Mouse (Mus musculus) MEL (cell line): Measurements from ENCODE around the gene Gpsm3. TPM values are rescaled to one million over a fixed set of nuclear protein-coding genes. Genes with fewer than 3 reads are reported as not detected.

Source experiments
- DNase-seq: peaks from one replicate; pipeline ENCODE4 v3.0.0; 2011; ENCODE audit warnings: low read depth, low spot score
- H3K27ac ChIP-seq: 2 replicates; pipeline ENCODE4 v1.5.1; 2012; ENCODE audit warnings: low read depth, mild to moderate bottlenecking, control low read depth, low read length, moderate library complexity; ENCODE audit not compliant: control insufficient read depth
- H3K27me3 ChIP-seq, 2 experiments: fragments of 150-350 bp in 1 of 2; sonication (generic) in 1 of 2; 2 replicates each; pipeline ENCODE4 v1.6.1; 2012; ENCODE audit warnings: low read length in 2 of 2, mild to moderate bottlenecking in 2 of 2, improper control_type of control experiment in 1 of 2, moderate library complexity in 1 of 2; ENCODE audit not compliant: insufficient read depth in 2 of 2, control insufficient read depth in 1 of 2
- H3K36me3 ChIP-seq, 2 experiments: 2 replicates each; pipeline ENCODE4 v1.6.1; 2012 to 2014; ENCODE audit warnings: low read length in 2 of 2, improper control_type of control experiment in 1 of 2, inconsistent platforms in 1 of 2, mild to moderate bottlenecking in 1 of 2; ENCODE audit not compliant: insufficient read depth in 2 of 2, control insufficient read depth in 1 of 2
- H3K4me1 ChIP-seq, 2 experiments: fragments of 150-350 bp in 1 of 2; sonication (generic) in 1 of 2; 2 replicates each; pipeline ENCODE4 v1.6.1; 2012; ENCODE audit warnings: low read length in 2 of 2, improper control_type of control experiment in 1 of 2, mild to moderate bottlenecking in 1 of 2; ENCODE audit not compliant: insufficient read depth in 2 of 2, control insufficient read depth in 1 of 2
- H3K4me3 ChIP-seq, 2 experiments: fragments of 150-350 bp in 1 of 2; sonication (generic) in 1 of 2; 2 replicates each; pipeline ENCODE4 v1.5.1; 2012; ENCODE audit warnings: low read depth in 2 of 2, low read length in 2 of 2, mild to moderate bottlenecking in 2 of 2, moderate library complexity in 2 of 2, control low read depth in 1 of 2, improper control_type of control experiment in 1 of 2; ENCODE audit not compliant: control insufficient read depth in 1 of 2, insufficient read depth in 1 of 2
- H3K79me2 ChIP-seq: 2 replicates; pipeline ENCODE4 v1.6.1; 2012; ENCODE audit warnings: mild to moderate bottlenecking, low read length, moderate library complexity; ENCODE audit not compliant: control insufficient read depth, poor library complexity, insufficient read depth
- H3K9ac ChIP-seq: 2 replicates; pipeline ENCODE4 v1.6.1; 2012; ENCODE audit warnings: low read depth, mild to moderate bottlenecking, control low read depth, low read length, moderate library complexity; ENCODE audit not compliant: control insufficient read depth, poor library complexity, severe bottlenecking
- H3K9me3 ChIP-seq: fragments of 150-350 bp; sonication (generic); replicated peaks from 2 replicates; pipeline ENCODE4 v1.6.1; 2012; ENCODE audit warnings: mild to moderate bottlenecking, low read length, improper control_type of control experiment, moderate library complexity; ENCODE audit not compliant: insufficient read depth
- CTCF ChIP-seq, 3 experiments: IDR thresholded peaks in 2 of 3; conservative IDR thresholded peaks in 1 of 3; 2 replicates each; pipeline ENCODE4 v1.5.1; 2011 to 2012; ENCODE audit warnings: low read length in 3 of 3, low read depth in 2 of 3, mild to moderate bottlenecking in 2 of 3, improper control_type of control experiment in 1 of 3, inconsistent platforms in 1 of 3, mixed read lengths in 1 of 3, moderate library complexity in 1 of 3; ENCODE audit not compliant: control insufficient read depth in 1 of 3, insufficient read depth in 1 of 3, poor library complexity in 1 of 3, severe bottlenecking in 1 of 3
- HCFC1 ChIP-seq: IDR thresholded peaks from 2 replicates; pipeline ENCODE4 v1.6.1; 2012; ENCODE audit warnings: low read depth, mild to moderate bottlenecking, inconsistent platforms, low read length, improper control_type of control experiment, moderate library complexity
- MXI1 ChIP-seq: IDR thresholded peaks from 2 replicates; pipeline ENCODE4 v1.6.1; 2011; ENCODE audit warnings: mild to moderate bottlenecking, low read depth, low read length, improper control_type of control experiment
- POLR2AphosphoS2 ChIP-seq: IDR thresholded peaks from 2 replicates; pipeline ENCODE4 v1.6.1; 2011; ENCODE audit warnings: low read length, improper control_type of control experiment
- POLR2AphosphoS5 ChIP-seq: IDR thresholded peaks from 2 replicates; pipeline ENCODE4 v1.6.1; 2012; ENCODE audit warnings: low read depth, borderline replicate concordance, mild to moderate bottlenecking, inconsistent platforms, low read length, moderate library complexity, mixed read lengths
- RCOR1 ChIP-seq: IDR thresholded peaks from 2 replicates; pipeline ENCODE4 v1.6.1; 2012; ENCODE audit warnings: low read depth, mild to moderate bottlenecking, inconsistent platforms, low read length, improper control_type of control experiment
- TAL1 ChIP-seq: IDR thresholded peaks from 2 replicates; pipeline ENCODE4 v1.6.1; 2012; ENCODE audit warnings: mild to moderate bottlenecking, inconsistent platforms, low read length, moderate library complexity, mixed read lengths
- TCF12 ChIP-seq: IDR thresholded peaks from 2 replicates; pipeline ENCODE4 v1.6.1; 2014; ENCODE audit warnings: low read depth, mild to moderate bottlenecking, inconsistent platforms, low read length, improper control_type of control experiment, moderate library complexity
- USF2 ChIP-seq, 2 experiments: IDR thresholded peaks; 2 replicates each; pipeline ENCODE4 v1.6.1; 2011 to 2012; ENCODE audit warnings: improper control_type of control experiment in 2 of 2, low read length in 2 of 2, borderline replicate concordance in 1 of 2, inconsistent platforms in 1 of 2, low read depth in 1 of 2, mild to moderate bottlenecking in 1 of 2; ENCODE audit not compliant: insufficient read depth in 1 of 2
- polyA plus RNA-seq, 2 experiments: library from polyadenylated mRNA; stranded (reverse) in 1 of 2; unstranded in 1 of 2; fragments of >175 nt in 1 of 2; fragments of >200 nt in 1 of 2; gene quantifications; 2 replicates each; pipeline versions ENCODE4 v1.2.1 to v1.2.4; 2012; ENCODE audit warnings: low replicate concordance in 2 of 2, low read depth in 1 of 2; ENCODE audit not compliant: insufficient read length in 2 of 2, insufficient read depth in 1 of 2, missing spikeins in 1 of 2
- total RNA-seq: library from RNA; depleted of rRNA; stranded (reverse); fragments of 300-350 nt; gene quantifications from 2 replicates; pipeline ENCODE4 v1.2.3, GENCODE M21; 2012

Gene Gpsm3
- total and polyA plus RNA-seq, 3 experiments = 10.6 to 37.8 TPM; not detected in 1

DNA sequence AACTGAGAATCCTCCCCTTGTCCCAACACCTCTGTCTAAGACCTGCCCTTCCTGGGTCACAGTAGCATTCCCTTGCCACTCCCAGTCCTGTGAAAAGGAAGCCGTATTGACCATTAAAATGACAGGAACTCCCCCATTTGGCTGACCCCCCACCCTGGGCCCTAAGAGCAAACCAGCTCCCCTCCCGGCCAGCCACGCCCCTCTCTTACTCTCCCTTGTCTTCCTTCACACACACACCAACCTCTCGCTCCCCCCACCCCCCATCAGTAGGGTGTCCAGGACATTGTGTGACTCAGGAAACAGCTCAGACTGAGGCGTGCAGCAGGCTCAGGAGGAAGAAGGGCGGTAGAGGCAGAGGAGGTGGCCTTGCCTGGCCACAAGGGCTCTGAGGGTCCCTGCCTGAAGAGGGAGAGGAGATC, 25.6 kb upstream of the Gpsm3 start, which contains the start of gene Notch4:
TSS of gene Notch4 (plus strand) at position 266 of the 419 bp plus-strand sequence.
- peaks cover 0 to 10% of the 10 kb centered on the region in 2 experiments; a peak in 2 of 4 replicates for H3K36me3 ChIP-seq
- peaks cover 7 to 18% of the 10 kb centered on the region in 2 experiments for H3K4me1 ChIP-seq
- H3K79me2 ChIP-seq = no peaks in the 10 kb centered on the region
- no peak within 1 kb of the TSS for H3K27ac ChIP-seq
- no peak for TF ChIP-seq POLR2AphosphoS2
- no peak for TF ChIP-seq TCF12
- no peak for TF ChIP-seq TAL1
- TF ChIP-seq MXI1 = no peak
- TF ChIP-seq POLR2AphosphoS5 = no peak
- H3K4me3 ChIP-seq = no peak within 1 kb of the TSS
- no peaks in the 10 kb centered on the region for H3K9me3 ChIP-seq
- H3K27me3 ChIP-seq = peaks cover 0 to 4% of the 10 kb centered on the region in 2 experiments; a peak in 2 of 4 replicates
- no peak for DNase-seq
- no peak within 1 kb of the TSS for H3K9ac ChIP-seq

GRCm38 (mm10) chr17:34564796-34565195, 24.8 kb upstream of the Gpsm3 start:
- TF ChIP-seq POLR2AphosphoS5 (no peak), HCFC1 (no peak)
- H3K4me1 ChIP-seq = peaks cover 4 to 14% of the 10 kb centered on the region in 2 experiments
- H3K27me3 ChIP-seq = peaks cover 0 to 4% of the 10 kb centered on the region in 2 experiments; a peak in 2 of 4 replicates
- no peak overlapping the region for H3K4me3 ChIP-seq
- H3K79me2 ChIP-seq = no peaks in the 10 kb centered on the region
- no peak overlapping the region for H3K9ac ChIP-seq
- no peak overlapping the region for H3K27ac ChIP-seq
- no peaks in the 10 kb centered on the region for H3K9me3 ChIP-seq
- no peak for DNase-seq
- peaks cover 0 to 8% of the 10 kb centered on the region in 2 experiments; a peak in 2 of 4 replicates for H3K36me3 ChIP-seq

DNA sequence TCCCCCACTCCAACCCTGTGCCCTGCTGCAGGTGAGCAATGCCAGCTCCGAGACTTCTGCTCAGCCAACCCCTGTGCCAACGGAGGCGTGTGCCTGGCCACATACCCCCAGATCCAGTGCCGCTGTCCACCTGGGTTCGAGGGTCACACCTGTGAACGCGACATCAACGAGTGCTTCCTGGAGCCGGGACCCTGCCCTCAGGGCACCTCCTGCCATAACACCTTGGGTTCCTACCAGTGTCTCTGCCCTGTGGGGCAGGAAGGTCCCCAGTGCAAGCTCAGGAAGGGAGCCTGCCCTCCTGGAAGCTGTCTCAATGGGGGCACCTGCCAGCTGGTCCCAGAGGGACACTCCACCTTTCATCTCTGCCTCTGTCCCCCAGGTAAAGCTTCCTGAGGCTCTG, 22.3 kb upstream of the Gpsm3 start:
- no peaks in the 10 kb centered on the region for H3K79me2 ChIP-seq
- H3K27me3 ChIP-seq = peaks cover 0 to 4% of the 10 kb centered on the region in 2 experiments; a peak in 2 of 4 replicates
- H3K9ac ChIP-seq = no peak overlapping the region

DNA sequence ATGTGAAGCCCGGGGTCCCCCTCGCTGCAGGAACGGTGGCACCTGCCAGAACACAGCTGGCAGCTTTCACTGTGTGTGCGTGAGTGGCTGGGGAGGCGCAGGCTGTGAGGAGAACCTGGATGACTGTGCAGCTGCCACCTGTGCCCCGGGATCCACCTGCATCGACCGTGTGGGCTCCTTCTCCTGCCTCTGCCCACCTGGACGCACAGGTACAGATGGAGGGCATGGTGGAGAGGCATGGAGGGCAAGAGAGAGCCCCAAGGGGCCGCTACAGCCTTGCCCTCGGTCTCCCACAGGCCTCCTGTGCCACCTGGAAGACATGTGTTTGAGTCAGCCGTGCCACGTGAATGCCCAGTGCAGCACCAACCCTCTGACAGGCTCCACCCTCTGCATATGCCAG, 21.2 kb upstream of the Gpsm3 start:
- H3K4me3 ChIP-seq = no peak overlapping the region
- no peak for DNase-seq
- no peaks in the 10 kb centered on the region; a peak in 1 of 4 replicates for H3K4me1 ChIP-seq
- no peaks in the 10 kb centered on the region for H3K9me3 ChIP-seq
- H3K9ac ChIP-seq = no peak overlapping the region
- no peaks in the 10 kb centered on the region for H3K36me3 ChIP-seq
- H3K27ac ChIP-seq = no peak overlapping the region
- peaks cover 0 to 4% of the 10 kb centered on the region in 2 experiments; a peak in 2 of 4 replicates for H3K27me3 ChIP-seq
- H3K79me2 ChIP-seq = no peaks in the 10 kb centered on the region
- TF ChIP-seq CTCF (IDR thresholded peaks at IDR 0.05 in 2 of 3, conservative IDR thresholded peaks at IDR 0.05 in 1 of 3; ENCODE audit: control insufficient read depth in 1 of 3, insufficient read depth in 1 of 3, low read depth in 2 of 3, low read length in 3 of 3, poor library complexity in 1 of 3, severe bottlenecking in 1 of 3) = no peak
- TF ChIP-seq USF2 (IDR thresholded peaks at IDR 0.05; ENCODE audit: borderline replicate concordance in 1 of 2, insufficient read depth in 1 of 2, low read depth in 1 of 2, low read length in 2 of 2) = no peak
- no peak for TF ChIP-seq POLR2AphosphoS2

More for the DNA sequence above, 22.3 kb upstream of the Gpsm3 start:
- Histone ChIP-seq H3K36me3 (no peaks in the 10 kb centered on the region), H3K4me1 (no peaks in the 10 kb centered on the region; a peak in 1 of 4 replicates), H3K9me3 (no peaks in the 10 kb centered on the region), H3K27ac (no peak overlapping the region)
- DNase-seq = no peak
- TF ChIP-seq RCOR1 = no peak
- TF ChIP-seq, all 39 proteins: peak for 0
- no peak overlapping the region for H3K4me3 ChIP-seq
